Mouse (Mus musculus): ENCODE data around the gene Kctd11. TPM values are rescaled to one million over a fixed set of nuclear protein-coding genes. Genes with fewer than 3 reads are reported as not detected.
"Not testable (repeated sequence)": the region's sequence is repeated elsewhere in the genome, so short reads cannot be mapped to it uniquely, and the experiment has no call there.

Kctd11 gene
- total RNA-seq, 1 experiment from 2014 or later, result 4.9 TPM

DNA sequence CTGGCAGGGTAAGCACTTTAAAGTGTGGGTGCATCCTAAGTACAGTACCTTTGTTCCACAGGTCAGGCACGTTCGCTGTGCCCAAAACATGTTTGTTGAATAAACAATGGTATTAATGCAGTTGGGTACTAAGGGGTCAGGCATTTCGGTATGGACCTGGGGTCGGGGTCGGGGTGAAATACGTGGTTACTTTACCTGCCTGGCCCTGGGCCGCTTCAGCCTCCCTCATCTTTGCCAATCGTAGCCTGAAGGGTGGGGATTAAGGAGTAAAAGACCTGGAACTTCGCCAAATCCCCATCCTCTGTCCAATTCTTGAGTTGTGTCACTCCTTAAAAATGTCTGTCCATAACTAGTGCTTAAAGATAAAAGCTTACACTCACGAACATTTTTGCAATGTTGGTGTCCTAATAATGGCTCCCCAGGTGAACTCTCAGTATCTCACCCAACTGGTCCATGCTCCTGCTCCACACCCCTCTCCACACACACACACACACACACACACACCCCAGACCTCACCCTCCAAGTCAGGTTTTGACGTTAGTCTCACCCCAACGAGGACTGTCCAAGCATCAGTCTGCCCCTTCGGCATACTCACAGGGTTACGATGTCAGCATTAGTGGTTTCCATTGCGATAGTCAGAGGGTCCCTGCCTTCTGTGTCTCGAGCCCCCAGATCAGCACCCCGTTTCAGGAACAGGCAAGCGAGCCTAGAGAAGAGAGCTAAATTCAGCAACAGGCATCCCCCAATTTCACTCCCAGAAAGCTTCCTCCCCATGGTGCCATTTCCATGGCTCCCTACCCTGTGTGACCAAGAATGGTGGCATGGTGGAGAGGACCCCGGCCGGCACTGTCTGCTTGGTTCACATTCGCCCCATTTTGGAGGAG lies 823 bp upstream of the Kctd11 start:
- DNase-seq, result no peak

DNA sequence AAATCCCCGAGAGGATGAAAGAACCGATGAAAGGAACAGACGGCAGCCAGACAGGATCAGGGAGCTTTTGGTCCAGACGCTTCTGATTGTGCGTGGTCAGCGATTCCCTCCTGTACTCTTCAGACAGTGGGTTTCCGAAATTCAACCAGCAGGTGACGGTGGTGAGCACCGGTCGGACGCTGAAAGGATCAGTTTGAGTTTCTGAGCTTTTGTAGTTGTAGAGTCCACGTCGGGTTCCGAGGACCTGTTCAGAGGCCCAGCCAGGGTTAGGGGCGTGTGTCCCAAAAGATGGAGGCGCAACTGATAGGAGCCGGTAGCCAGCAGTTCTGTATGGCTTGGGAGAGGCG lies 727 bp downstream of the Kctd11 start:
- DNase-seq, result peak; percentile 66

DNA sequence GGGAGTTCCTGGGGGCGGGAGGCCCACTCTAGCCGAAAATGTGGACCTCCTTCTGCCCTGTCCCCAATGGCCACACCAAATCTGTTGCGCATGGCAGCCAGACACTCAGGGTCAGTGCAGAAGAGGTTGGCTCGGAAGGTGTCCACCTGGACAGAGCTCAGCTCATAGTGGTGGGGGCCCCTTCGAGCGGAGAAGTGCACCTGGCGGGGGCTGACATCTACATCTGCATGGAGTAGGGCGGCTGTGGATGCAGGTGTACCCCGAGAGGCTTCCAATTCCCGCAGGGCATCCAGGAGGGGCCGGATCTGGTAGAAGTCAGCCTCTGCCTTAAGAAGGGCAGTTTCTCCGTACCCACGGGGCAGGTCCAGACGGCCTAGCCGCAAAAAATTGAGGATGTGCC lies 1.5 kb downstream of the Kctd11 start:
- DNase-seq, result no peak

DNA sequence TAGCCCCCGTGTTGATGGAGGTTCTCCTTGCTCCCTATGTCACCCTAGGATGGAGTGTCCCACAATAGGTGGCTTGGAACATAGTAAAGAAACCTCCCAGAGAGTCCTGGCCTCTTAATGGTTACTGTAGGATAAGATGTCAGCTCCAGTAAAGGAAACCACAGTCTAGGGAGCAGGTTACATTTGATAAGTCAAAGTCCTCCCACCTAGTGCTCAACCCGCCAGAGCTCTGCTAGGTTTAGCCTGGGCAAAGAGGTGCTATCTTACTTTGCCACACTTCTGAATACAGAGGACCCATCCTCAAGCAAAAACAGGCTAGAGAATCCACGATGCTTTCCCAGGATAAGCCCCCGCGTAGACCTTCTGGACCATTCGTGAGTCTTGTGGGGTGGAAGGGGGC lies 2.3 kb downstream of the Kctd11 start:
- no peak for DNase-seq

DNA sequence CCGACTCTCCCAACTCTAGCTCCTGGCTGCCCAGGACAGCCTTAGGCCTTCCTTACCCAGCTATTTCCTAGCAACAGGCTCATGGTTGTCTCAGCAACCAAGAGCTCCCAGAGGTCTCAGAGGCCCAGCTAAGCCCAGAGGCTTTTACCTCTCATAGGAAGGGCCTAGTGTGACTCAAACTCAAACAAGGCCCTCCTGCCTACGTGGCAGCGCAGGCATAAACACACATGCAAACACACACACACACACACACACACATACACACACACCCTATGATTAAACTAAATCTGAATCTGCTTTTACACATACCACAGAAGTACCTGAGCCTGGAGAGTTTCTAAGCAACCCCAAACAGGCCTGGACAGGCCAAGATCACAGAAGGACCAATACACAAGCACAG lies 2.8 kb downstream of the Kctd11 start:
- DNase-seq, result no peak

DNA sequence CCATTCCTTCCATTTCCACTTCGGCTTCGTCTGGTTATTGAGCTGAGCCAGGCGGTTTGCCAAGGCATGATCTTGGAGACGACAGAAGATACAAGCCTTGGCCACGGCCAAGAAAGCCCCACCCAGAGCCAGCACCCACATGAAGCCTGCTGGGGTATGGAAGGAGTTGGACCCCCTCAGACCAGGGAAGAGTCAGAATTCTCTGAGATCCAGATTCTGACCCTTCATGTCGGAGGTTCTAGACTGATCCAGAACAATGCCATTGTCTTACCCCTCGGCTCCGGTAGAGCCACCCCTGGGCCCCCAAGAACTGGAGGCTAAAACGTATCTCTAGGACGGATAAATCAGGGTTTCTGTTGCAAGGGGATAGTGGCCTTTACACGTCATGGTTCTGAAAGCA lies 3.3 kb downstream of the Kctd11 start, which contains the start of gene Tmem95:
Gene Tmem95, minus strand, starts transcription at position 141 of the 400 bp plus-strand sequence.
- DNase-seq, result no peak

DNA sequence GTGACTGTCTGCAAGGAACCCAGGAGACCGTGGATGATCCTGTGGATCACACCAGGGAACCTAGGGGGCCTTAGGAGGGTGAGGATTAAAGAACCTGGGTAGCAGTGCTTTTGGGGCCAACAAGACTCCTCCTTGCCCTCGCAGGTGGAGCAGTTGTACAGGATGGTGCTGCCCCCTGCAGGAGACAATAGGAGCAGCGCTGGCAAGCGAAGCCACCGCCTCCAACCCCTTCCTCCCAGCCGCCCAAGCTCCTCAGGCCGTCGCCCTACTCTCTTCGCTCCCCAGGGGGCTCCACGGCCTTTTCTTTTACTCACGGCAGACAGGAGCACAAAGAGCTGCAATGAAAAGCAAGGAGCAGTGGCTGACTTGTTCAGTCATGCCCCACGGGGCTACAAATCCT lies 4.3 kb downstream of the Kctd11 start:
- DNase-seq, result peak; percentile 87

DNA sequence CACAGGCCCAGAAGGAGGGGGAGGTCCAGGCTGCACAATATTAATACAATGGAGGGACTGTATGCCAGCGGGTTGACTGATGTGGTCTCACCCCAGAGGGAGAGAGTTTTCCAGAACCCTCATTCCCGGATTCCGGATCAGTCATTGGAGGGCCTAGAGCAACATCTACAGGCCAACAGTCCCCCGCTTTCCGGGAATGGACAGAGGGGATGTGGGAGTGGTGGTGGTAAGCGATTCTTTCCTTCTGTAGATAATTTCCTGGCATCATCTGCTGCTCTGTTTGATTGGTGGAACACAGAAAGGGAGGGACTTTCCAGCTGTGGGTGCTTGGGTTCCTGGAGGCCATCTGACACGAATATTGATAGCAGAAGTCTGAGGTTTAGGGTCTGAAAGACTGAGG lies 5.0 kb downstream of the Kctd11 start:
- no peak for DNase-seq

DNA sequence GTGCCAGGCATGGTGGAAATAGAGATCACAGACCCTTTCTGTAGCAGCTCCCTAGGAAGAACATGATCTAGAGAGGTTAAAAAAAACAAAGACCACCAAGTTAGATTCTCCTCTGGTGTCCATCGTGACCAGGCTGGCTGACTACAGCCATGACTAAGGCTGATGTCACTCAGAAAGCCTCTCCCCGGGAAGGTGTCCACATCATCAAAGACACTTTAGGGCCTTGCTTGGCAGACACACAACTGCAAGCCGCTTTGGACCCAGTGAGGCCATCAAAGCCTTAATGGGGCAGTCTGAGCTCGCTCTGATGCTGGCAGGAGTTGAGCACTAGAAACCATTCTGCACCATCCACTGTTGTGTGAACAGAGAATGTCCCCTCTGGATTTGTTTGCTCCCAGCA lies 8.8 kb downstream of the Kctd11 start:
- DNase-seq, result peak; percentile 26

DNA sequence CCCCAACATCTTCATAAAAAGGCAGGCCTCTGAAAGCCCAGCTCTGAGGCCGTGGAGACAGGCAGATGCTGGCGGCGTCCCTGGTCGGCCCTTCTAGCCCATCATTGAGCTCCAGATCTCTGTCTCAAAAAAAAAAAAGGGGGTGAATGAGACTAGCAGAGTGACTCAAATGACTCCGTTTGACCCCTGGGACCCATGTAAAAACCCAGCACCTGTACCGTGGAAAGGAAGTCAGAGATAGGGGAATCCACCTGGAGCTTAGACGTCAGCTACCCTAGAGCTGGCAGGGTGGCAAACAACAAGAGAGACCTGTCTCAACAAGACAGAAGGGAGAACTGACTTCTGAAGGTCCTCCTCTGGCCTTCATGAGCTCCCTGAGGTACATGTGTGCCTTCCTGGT lies 9.4 kb downstream of the Kctd11 start:
- no peak for DNase-seq

DNA sequence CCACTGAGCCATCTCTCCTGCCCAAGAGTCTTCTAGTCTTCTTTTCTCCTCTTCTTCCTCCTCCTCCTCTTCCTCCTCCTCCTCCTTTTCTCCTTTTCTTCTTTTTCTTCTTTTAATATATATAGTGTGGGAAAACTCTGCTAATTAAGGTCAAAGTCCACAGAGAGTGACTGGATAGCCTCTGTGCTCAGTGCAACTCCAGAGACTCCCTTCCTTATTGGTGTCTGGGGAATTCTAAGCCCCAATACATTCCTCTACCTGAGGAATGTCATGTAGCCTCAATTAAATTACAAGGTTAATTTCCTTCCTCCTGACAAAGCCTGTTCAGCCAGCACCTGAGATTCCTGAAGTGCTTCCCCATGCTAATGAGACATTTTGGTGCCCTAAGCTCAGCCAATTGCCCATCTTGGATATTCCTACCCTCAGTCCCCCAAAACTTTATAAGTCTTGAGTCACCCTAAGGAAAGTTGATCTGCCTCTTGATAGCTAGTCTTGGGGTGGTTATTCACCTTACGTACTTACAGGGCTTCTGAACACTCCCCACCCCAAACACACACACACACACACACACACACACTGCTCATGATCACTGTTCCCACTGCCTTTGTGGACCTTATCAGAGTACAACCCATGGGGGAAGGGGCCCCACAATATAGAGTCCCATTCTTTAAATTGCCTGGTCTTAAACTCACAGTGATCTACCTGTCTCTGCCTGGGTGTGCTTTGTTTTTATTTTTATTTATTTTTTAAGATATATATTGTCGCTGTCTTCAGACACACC lies 10.7 kb downstream of the Kctd11 start:
- DNase-seq, result no peak

DNA sequence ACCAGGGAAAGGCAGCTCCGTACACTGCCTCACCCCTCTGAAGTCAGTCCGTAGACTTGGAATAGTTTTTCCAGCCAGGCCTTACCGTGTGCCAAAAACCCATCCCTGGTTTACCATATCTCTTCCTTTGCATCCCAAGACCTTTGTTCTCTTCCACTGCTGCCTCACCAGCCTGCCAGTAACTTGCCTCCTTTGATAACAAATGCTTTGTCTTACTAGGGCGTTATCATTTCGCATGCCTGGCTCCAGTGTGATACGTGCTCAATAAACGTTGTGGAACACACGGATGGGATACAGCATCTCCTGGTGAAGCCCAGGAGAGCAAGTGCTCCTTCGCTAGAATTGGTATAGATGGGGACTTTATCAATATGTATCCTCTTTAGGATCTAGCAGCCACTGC lies 13.9 kb downstream of the Kctd11 start:
- no peak for DNase-seq

DNA sequence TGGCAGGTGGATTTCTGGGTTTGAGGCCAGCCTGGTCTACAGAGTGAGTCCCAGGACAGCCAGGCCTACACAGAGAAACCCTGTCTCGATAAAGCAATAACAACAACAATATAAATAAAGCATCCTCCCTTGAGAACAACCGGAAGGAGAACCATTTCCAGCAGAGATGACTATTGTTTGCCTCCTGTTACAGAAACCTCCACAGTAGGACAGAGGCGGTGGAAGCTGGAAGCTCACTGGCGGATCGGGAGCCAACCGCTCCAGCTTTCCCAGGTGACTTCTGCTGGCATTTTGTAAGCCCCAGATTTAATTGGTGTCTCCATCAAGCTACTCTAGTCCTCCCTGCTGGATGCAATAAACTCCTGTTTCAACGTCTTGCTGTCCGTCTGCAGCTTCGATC lies 15.6 kb downstream of the Kctd11 start:
- DNase-seq, result no peak

DNA sequence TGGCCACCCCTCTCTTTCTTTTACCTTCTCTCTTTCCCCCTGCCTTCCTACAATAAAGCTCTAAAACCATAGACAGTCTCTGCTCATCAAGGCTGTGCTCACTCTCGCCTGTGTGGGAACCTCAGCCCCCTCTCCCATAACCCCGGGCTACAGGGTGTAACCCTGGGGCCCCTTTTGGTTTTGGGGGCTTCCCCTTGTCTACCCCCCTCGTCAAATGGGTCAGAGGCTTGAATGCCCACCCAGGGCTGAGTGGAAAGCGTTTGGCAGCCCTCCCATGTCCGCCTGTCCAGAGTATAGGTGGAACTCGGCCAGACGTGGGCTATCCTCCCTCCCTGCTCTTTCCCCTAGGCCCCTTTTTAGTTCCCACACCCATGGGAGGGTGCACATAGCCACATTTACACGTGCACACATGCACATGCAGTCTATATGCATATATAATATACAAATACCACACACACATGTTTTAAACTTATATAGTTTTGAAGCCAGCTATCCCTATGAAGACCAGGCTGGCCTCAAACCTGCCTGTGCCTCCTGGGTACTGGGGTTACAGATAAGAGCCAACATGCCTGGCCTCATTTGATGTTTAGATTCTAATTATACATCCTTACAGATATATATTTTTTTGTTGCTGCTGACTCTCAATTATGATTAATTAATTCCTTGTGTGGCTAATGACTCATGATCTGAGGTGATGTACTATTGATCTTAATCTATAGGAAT lies 16.9 kb downstream of the Kctd11 start:
- DNase-seq, result no peak

DNA sequence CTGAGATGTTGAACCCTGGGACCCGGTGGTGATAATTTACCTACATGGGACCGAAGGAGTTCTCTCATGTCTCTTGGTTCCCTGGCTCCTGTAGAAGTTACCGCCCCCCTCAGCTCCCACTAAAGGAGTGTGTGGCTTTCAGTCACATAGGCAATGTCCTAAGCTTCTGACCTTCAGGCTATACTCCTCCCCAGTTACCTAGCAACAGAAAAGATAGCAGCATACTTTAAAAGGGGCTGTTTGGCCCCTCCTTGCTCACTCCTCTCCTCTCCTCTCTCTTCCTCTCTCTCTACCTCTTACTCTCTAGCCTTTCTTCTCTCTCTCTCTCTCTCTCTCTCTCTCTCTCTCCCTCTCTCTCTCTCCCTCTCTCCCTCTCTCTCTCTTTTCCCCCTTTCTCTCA lies 17.5 kb downstream of the Kctd11 start:
- not testable (repeated sequence) for DNase-seq

DNA sequence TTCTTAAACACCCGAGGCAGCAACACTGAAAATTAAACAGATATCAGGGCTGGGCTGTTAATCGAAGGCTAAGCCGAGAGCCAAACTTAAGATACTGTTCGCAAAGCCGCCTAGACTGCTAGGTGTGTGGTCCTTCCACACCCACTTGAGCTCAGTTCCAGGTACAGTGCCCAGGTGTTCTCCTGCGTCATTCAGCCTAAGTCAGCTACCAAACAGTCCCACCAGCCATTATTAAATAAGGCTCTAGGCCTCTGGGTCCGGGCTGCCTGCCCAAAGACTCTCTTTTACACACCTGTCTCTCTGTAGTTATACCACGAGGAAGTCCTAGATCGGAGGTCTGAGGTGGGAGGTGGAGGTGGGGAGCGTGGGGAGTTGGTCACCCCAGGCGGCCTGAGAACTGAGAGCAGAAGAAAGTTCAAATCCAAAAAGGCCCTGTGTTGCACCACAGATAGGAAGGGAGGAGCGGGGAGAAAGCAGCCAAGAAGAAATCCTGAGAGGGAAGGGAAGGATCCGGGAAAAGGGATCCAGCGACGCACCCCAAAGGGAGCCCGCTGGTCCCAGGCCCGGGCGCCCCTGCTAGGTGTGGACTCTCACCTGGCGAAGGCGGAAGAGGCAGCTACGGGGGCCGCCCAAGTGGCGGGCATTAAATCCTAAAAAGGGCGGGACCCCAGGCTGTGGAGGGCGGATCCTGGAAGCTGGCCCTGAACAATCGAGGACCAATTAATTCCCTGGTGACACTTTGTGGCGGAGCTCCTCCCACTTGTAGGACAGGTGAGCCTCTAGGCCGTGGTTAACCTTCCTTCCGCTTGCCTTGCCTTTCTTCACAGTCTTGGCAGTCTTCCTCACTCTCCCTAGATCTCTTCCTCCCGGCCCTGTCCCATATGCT lies 22.9 kb downstream of the Kctd11 start, which contains the start of gene Tnk1:
Gene Tnk1, minus strand, starts transcription at position 618 of the 886 bp plus-strand sequence.
- DNase-seq, result no peak

DNA sequence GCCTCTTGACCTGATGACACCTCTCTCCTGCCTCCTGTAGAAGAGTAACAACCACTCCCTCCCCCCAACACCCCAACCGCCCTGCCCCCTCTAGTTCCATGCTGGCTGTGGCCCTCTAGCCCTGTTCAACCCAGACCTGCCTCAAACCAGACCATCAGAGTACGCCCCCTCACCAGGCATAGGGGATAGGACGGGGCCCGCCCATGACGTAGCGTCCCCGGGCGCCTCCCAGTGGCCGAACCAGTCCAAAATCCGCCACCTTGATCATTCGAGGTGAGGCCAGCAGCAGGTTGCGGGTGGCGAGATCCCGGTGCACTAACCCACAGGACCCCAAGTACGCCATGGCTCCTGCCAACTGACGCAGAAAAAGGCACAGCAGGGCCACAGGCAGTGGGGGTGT lies 25.9 kb downstream of the Kctd11 start:
- peak; percentile 56 for DNase-seq

DNA sequence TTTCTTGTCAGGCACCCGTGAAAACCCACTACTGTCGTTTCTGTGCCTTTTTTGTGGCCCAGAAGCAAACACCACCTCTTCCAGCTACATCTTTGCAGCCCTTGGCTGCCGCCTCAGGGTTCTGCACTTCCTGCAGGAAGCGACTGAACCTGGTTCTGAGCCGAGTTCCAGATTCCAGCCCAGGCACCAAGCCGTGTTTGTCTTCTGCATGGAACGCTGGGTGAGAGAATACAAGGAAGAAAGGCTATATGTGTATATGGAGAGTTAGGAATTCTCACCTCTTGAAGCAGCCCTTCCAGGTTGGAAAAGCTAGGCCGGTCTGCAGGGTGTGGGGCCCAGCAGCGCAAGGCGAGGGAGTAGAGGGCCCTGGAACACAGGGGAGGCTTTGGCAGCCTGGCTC lies 26.5 kb downstream of the Kctd11 start:
- DNase-seq, result no peak

DNA sequence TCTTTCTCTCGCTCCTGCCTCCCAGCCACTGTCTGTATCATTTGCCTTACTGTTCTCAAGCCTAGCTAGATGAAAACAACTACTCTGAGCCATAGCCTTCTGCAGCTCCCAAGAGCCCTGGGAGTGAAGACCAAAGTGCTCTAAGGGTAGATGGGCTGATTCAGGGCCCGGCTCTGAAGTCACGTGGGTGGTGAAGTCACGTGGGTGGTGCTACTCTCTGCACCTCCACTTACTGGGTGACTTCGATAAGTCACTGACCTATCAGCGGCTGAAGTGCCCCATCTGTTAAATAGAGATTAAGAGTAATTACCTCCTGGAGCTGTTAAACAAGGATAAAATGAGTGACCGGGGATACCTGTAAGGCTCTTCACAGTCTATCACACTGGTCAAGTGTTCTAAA lies 27.2 kb downstream of the Kctd11 start:
- no peak for DNase-seq

DNA sequence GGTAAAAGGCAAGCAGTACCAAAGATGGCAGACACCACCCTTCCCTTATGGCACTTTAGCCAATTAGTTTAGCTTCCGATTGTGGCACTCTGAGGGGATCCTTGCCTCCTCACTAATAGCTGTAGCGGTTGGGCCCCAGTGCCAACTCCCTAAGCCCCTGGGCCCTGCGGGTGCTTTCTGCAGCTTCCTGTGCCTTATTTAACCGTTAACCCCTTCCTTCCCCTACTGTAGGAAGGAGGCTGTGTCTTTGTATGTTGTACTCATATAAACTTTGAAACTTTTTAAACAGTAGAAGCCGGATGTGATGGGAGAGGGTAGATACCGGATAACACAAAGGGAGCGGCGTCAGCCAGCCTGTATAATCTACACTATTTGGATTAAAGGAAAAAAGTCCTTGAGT lies 30.5 kb downstream of the Kctd11 start:
- DNase-seq, result no peak

DNA sequence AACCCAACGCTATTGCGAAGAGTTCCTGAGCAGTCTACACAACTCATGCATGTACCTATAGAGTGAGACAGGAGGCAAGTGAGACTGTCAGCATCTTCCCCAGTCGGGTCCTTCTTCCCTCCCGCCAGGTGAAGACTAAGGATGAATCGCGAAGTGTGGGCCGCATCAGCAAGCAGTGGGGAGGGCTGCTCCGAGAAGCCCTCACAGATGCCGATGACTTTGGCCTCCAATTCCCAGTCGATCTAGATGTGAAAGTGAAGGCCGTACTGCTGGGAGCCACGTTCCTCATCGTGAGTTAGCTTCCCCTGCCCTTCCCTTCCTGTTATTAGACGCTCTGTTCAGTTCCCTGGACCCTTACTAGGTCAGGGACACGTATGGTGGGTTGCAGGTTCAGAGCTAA lies 31.3 kb downstream of the Kctd11 start:
- no peak for DNase-seq

DNA sequence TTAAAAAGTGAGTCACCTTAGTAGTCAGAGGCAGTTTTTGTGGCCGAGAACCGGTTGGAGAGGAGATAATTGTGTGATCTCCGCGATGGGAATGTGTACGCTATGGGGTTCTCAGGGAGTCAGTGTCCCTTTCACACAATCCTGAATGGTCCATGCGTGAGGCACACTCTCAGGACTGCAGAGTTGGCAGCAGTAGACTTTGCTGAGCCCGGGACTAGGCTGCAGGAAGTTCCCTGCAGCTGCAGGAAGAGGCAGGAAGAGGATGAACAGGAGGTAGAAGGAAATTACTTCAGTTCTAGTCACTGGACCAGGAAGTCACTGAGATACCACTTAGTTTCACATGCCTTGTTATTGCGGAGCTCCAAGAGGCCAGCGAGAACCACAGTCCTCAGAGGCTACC lies 32.1 kb downstream of the Kctd11 start:
- DNase-seq, result no peak
